Mouse (Mus musculus) stomach, embryonic 15.5 days (tissue): Measurements from ENCODE around the gene Vps35l. TPM values are rescaled to one million over a fixed set of nuclear protein-coding genes. Genes with fewer than 3 reads are reported as not detected.

Source experiments
- ATAC-seq: fragments of 200-750 bp; cut with Nextera tagmentation; 2 replicates; pipeline ENCODE4 v1.8.0; 2017; ENCODE audit warnings: low read depth, moderate number of reproducible peaks, moderate TSS enrichment; ENCODE audit not compliant: insufficient read depth, low FRiP score
- H3K27ac ChIP-seq: fragments of 300-500 bp; sonication (generic); 2 replicates; pipeline ENCODE4 v1.5.1; 2015; ENCODE audit warnings: mild to moderate bottlenecking, inconsistent platforms
- H3K27me3 ChIP-seq: fragments of 300-500 bp; sonication (generic); replicated peaks from 2 replicates; pipeline ENCODE4 v1.6.1; 2015; ENCODE audit warnings: inconsistent platforms
- H3K36me3 ChIP-seq: fragments of 300-500 bp; sonication (generic); 2 replicates; pipeline ENCODE4 v1.6.1; 2015; ENCODE audit warnings: inconsistent platforms
- H3K4me1 ChIP-seq: fragments of 300-500 bp; sonication (generic); 2 replicates; pipeline ENCODE4 v1.6.1; 2015; ENCODE audit warnings: inconsistent platforms
- H3K4me2 ChIP-seq: fragments of 300-500 bp; sonication (generic); 2 replicates; pipeline ENCODE4 v1.6.1; 2015; ENCODE audit warnings: mild to moderate bottlenecking, inconsistent platforms
- H3K4me3 ChIP-seq: fragments of 300-500 bp; sonication (generic); replicated peaks from 2 replicates; pipeline ENCODE4 v1.5.1; 2015; ENCODE audit warnings: inconsistent platforms
- H3K9ac ChIP-seq: fragments of 300-500 bp; sonication (generic); 2 replicates; pipeline ENCODE4 v1.6.1; 2015; ENCODE audit warnings: inconsistent platforms
- H3K9me3 ChIP-seq: fragments of 300-500 bp; sonication (generic); 2 replicates; pipeline ENCODE4 v1.6.1; 2016; ENCODE audit warnings: inconsistent platforms
- WGBS: fragments of 180-500 bp; shearing (Covaris S2); methylation state at CpG from one replicate; pipeline ENCODE4 v1.1.7; 2015; 5-methylcytosine and 5-hydroxymethylcytosine counted together
- polyA plus RNA-seq: library from polyadenylated mRNA; unstranded; fragments of >200 nt; fragmentation: Nextera tagmentation; extraction: Ambion mirVana; gene quantifications from 2 replicates; pipeline ENCODE4 v1.2.1, GENCODE M21; 2015

Vps35l gene
- polyA plus RNA-seq, 1 experiment from 2014 or later, result 52.7 TPM

DNA sequence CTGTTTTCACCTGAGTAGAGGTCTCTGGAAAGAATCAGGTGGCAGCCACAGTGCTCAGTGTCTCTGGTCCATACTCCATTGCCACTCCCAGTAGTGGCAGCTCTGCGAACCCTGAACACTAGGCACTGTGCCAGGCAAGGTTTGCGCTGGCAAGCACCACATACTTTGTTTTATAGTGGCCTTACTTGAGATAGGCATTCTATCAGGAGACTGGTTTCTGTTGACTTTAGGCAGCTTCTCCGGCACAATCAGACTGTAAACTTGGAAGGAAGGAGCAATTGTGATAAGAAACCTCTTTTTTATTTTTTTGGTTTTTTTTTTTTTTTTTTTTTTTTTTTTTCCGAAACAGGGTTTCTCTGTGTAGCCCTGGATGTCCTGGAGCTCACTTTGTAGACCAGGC lies 32.0 kb upstream of the Vps35l start:
- Histone ChIP-seq H3K4me1 (peaks cover 18% of the 10 kb centered on the region; the same call in 1 of the 2 replicates), H3K4me3 (no peak overlapping the region), H3K27me3 (no peaks in the 10 kb centered on the region), H3K36me3 (no peaks in the 10 kb centered on the region), H3K4me2 (no peak overlapping the region), H3K27ac (no peak overlapping the region), H3K9me3 (no peaks in the 10 kb centered on the region), H3K9ac (no peak overlapping the region)
- 74% methylated on average over 4 of the region's 4 CpGs for WGBS
- ATAC-seq, result no peak

DNA sequence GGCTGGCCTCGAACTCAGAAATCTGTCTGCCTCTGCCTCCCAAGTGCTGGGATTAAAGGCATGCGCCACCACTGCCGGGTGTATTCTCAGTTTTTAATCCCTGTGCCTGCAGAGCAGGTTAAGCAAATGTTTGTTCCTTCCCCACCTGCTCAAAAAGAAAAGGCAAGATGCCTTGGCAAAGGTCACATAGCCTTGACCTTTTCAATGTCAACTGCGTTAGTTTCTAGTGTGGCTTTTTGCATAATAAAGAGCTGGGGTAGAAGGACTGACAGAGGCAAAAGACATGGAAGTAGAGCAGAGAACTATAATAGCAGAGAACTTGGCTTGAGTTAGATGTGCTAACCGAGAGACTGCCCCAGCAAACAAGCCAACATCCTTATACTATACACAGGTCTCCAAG lies 29.2 kb upstream of the Vps35l start:
- Histone ChIP-seq H3K9me3 (no peaks in the 10 kb centered on the region), H3K4me2 (no peak overlapping the region), H3K27me3 (no peaks in the 10 kb centered on the region), H3K27ac (no peak overlapping the region), H3K4me1 (peaks cover 6% of the 10 kb centered on the region; the same call in 1 of the 2 replicates), H3K4me3 (no peak overlapping the region), H3K9ac (no peak overlapping the region), H3K36me3 (no peaks in the 10 kb centered on the region)
- WGBS, result 70% methylated on average over 5 of the region's 5 CpGs
- no peak for ATAC-seq

DNA sequence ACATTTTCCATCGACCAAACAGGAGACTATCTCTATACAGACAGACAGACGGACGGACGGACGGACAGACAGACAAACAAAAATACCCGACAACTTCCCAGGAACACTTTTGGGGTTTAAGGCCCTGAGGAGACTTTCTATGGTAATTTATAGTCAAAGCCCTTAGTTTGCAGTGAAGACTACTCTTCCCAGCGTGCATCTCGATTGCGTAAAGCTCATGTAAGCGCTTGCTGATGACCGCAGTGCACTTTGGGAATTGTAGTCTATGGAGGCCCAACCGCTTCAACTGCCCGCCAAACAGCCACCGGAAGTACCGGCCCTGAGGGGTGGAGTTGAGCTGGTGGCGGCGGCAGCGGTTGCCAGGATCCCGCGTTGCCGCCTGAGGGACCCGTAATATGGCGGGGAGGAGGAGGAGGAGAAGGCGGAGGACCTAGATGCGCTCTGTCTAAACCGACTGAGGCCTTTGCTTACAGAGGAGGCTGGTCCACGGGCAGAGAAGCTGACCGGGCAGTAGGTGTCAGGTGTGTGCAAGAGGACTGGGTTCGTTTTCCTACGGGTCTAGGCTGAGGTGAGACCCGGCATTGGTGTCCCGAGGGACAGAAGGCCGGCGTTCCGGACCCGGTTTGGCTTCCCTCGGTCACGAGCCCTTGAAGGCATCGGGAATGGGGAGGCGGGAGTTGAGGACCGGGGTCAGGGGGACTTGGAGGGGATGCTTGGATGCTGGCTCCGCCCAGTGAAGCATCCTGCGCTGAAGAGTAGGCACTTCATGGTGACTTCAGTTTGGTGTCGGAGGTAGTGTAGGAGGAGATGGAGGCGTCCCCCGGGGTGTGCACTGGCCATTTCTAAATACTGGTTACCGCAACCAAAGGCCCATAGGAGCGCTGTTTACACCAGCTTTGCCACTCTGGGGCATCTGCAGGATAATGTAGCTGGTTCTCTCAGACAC lies 27.5 kb upstream of the Vps35l start, which contains the start of gene Ccp110:
Gene Ccp110, plus strand, starts transcription at position 325 of the 946 bp plus-strand sequence.
- peak within 1 kb of the TSS; percentile 62 for H3K4me3 ChIP-seq
- no peaks in the 10 kb centered on the region for H3K36me3 ChIP-seq
- H3K9ac ChIP-seq, result peak within 1 kb of the TSS; percentile 17
- no peaks in the 10 kb centered on the region for H3K9me3 ChIP-seq
- WGBS, result under 1% methylated on average over 48 of the region's 48 CpGs
- H3K27ac ChIP-seq, result no peak within 1 kb of the TSS
- H3K4me1 ChIP-seq, result peaks cover 6% of the 10 kb centered on the region; the same call in 1 of the 2 replicates
- H3K27me3 ChIP-seq, result no peaks in the 10 kb centered on the region
- ATAC-seq, result peak; percentile 97
- peak within 1 kb of the TSS; percentile 79 for H3K4me2 ChIP-seq

DNA sequence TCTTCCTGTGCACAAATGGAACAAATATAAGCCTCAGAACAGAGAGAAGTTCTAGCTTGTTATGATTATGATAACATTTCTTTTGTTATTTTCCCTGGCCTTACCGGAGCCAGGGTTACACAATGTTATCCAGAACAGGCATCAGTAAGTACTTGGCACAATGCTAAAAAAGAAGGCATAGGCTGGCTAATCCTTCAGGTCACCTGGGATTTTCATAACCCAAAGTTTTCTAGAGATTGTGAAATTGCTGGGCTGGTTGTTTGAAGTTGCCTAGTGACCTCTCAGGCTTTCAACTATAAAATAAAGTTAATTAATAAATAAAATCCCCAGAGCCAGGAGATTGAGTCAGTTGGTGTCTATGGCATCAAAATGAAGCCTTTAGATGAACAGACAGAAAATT lies 25.2 kb upstream of the Vps35l start:
- Histone ChIP-seq H3K4me1 (peaks cover 6% of the 10 kb centered on the region; the same call in 1 of the 2 replicates), H3K9ac (no peak overlapping the region), H3K27me3 (no peaks in the 10 kb centered on the region), H3K27ac (no peak overlapping the region), H3K4me2 (no peak overlapping the region), H3K4me3 (no peak overlapping the region), H3K9me3 (no peaks in the 10 kb centered on the region), H3K36me3 (no peaks in the 10 kb centered on the region)
- ATAC-seq, result no peak
- whole genome bisulfite sequencing, result 75% methylated on average over 1 of the region's 1 CpGs

DNA sequence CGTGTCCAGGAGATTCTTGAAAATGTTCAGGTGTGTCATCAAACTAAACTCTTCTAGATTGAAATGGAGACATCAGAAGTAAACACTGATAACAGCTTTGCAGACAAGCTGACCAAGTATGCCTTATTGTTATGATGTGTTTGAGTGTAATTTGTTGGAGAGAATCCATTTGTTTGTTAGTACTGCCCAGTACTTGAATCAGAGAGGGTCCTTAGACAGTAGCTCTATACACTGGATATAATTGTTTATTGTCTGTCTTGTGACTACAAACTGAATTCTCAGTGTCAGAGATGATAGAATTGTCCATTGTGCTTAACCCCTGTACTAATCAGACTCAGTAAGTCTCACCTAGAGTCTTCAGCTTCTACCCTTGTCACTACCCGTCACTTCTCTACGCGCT lies 22.0 kb upstream of the Vps35l start:
- ATAC-seq, result no peak
- no peak overlapping the region for H3K27ac ChIP-seq
- H3K4me1 ChIP-seq, result peaks cover 2% of the 10 kb centered on the region; the same call in 1 of the 2 replicates
- peaks cover 12% of the 10 kb centered on the region; the same call in 1 of the 2 replicates for H3K36me3 ChIP-seq
- WGBS, result 93% methylated on average over 4 of the region's 4 CpGs
- H3K27me3 ChIP-seq, result no peaks in the 10 kb centered on the region
- no peak overlapping the region for H3K9ac ChIP-seq
- no peak overlapping the region for H3K4me3 ChIP-seq
- H3K9me3 ChIP-seq, result no peaks in the 10 kb centered on the region
- H3K4me2 ChIP-seq, result no peak overlapping the region

DNA sequence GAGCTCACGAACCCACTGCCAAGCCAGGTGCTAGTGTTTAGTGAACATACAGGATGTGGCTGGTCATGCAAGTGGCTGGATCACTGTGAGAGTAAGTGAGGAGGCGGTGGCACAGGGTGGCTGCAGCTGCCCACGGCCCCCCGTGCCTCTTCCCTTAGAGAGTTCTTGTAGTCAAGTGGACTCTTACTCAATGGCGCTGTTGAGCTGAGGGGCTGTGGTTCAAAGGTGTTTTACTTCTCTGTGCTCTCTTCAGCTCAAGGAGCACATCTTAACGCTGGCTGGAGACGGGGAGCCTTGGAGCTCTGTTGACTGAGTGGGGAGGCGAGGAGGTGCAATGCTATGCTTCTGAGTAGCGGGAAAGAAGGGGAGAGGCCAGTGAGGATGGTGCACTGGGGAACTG lies 16.1 kb upstream of the Vps35l start:
- Histone ChIP-seq H3K4me3 (no peak overlapping the region), H3K9me3 (no peaks in the 10 kb centered on the region), H3K9ac (no peak overlapping the region), H3K27ac (no peak overlapping the region), H3K4me1 (no peaks in the 10 kb centered on the region), H3K27me3 (no peaks in the 10 kb centered on the region), H3K4me2 (no peak overlapping the region), H3K36me3 (peaks cover 17% of the 10 kb centered on the region; the same call in 1 of the 2 replicates)
- 90% methylated on average over 9 of the region's 9 CpGs for whole genome bisulfite sequencing
- ATAC-seq, result no peak

DNA sequence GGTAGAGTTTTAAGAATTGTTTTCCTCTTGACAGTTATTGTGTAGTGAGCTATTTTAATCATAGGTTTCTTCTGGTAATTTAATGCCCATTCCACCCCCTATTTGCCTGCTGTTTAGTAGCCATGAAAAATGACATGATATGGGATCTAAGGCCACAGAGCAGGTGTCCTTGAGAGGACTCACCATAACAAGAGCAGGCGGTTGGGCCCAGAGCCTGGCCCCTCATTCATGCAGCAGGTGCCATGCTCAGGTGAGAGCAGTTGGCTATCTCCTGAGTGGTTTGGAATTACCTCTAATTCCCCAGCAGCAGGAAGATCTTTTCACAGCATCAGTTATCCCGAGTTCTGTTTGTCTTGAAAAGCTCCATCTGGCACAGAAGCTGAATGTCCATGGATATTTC lies 14.6 kb upstream of the Vps35l start:
- no peak overlapping the region for H3K4me3 ChIP-seq
- H3K9me3 ChIP-seq, result no peaks in the 10 kb centered on the region
- H3K9ac ChIP-seq, result no peak overlapping the region
- H3K27me3 ChIP-seq, result no peaks in the 10 kb centered on the region
- no peak for ATAC-seq
- H3K36me3 ChIP-seq, result peaks cover 19% of the 10 kb centered on the region; the same call in 1 of the 2 replicates
- 79% methylated on average over 2 of the region's 2 CpGs for WGBS
- no peak overlapping the region for H3K4me2 ChIP-seq
- H3K4me1 ChIP-seq, result no peaks in the 10 kb centered on the region
- no peak overlapping the region for H3K27ac ChIP-seq

DNA sequence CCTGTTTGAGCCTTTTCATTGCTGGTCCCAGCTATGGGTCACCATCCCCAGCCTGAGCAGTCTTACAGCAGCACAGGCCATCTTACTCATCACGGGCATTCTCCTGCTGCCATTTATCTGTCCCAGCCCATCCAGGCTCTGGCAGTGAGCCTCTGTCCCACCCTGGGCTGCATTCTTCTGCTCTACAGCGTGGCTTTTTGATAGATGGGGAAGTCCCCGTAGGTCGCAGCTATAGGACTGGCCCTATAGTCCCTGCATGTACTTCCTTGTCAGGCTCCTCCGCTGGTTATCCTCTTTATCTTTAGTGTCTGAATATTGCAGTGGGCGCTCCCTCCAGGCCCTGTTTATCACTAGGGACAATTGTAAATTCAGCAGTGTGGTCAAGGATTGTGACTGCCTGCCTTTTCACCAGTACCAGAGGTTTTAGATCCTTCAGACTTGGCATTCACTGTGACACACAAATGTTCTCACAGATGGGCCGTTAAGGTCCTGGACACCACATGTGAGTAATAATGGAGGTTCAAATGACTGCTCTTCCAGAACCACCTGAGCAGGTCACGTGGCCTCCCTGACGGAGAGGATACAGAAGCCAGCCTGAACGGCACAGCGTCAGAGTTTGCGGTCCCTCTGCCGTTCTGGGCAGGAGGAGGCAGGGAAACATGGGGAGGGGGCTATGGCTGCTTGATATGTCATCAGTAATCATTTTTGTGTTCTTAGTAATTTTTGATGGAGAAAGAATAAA lies 11.0 kb upstream of the Vps35l start:
- Histone ChIP-seq H3K27ac (no peak overlapping the region), H3K4me3 (no peak overlapping the region), H3K36me3 (peaks cover 14% of the 10 kb centered on the region), H3K9ac (no peak overlapping the region), H3K27me3 (no peaks in the 10 kb centered on the region), H3K4me2 (no peak overlapping the region), H3K9me3 (no peaks in the 10 kb centered on the region), H3K4me1 (no peaks in the 10 kb centered on the region)
- 90% methylated on average over 13 of the region's 13 CpGs for WGBS
- no peak for ATAC-seq

DNA sequence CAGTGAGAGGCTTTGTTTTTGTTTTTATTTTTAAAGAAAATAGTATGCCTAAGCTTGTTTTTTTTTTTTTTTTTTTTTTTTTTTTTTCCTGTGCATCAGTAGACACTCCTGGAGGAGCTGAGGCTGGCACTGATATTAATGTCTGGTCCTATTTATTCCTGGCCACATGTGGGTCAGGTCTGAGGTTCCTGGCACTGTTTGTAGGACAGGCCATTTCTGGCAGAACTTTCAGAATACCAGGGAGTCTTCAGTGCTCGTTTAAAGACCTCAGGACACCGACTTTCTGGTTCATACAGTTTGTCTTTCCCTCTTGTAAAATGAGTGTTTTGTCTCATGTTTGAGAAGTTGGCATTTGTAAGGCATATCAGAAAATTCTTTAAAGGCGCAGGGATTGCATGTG lies 8.2 kb upstream of the Vps35l start:
- no peak for ATAC-seq
- H3K27ac ChIP-seq, result no peak overlapping the region
- no peaks in the 10 kb centered on the region for H3K27me3 ChIP-seq
- no peaks in the 10 kb centered on the region for H3K4me1 ChIP-seq
- H3K9me3 ChIP-seq, result no peaks in the 10 kb centered on the region
- 90% methylated on average over 3 of the region's 3 CpGs for WGBS
- H3K4me2 ChIP-seq, result no peak overlapping the region
- H3K36me3 ChIP-seq, result peaks cover 12% of the 10 kb centered on the region
- H3K4me3 ChIP-seq, result no peak overlapping the region
- H3K9ac ChIP-seq, result no peak overlapping the region

DNA sequence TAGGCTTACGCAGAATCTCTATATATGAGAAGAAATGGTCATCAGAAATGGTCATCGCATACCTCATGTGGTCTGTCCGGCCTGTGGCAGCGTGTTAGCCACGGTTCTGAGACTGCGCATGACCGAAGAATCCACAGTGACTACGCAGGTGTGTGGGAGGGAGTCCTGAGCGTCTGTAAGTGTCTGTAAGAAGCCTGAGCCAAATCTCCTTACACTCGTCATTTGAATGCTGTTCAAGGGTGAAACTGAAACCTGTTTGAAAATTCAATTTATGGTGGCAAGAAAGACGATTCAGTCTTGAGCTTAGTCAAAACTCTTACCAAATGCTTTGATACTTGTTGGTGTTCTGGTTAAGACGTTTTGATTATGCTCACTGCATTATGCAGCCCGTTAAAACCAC lies 6.8 kb upstream of the Vps35l start:
- no peak overlapping the region for H3K27ac ChIP-seq
- H3K4me2 ChIP-seq, result no peak overlapping the region
- no peak for ATAC-seq
- H3K27me3 ChIP-seq, result no peaks in the 10 kb centered on the region
- WGBS, result 92% methylated on average over 13 of the region's 13 CpGs
- peaks cover 11% of the 10 kb centered on the region for H3K36me3 ChIP-seq
- no peak overlapping the region for H3K9ac ChIP-seq
- H3K4me1 ChIP-seq, result no peaks in the 10 kb centered on the region
- H3K9me3 ChIP-seq, result no peaks in the 10 kb centered on the region
- no peak overlapping the region for H3K4me3 ChIP-seq

DNA sequence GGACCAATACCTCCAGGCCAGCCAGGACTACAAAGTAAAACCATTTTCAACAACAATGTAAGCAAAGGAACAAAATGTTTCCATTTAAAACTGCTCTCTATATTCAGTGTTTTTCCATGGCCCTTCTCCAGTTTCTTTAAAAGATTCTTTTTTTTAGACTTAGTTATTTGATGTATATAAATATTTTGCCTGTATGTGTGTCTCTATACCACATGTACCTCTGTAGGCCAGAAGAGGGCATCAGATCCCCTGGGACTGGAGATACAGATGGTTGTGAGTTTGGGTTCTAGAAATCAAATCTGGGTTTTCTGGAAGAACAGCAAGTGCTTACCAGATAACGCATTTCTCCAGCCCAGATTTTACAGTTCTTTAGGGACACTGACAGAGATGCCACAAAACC lies 1.3 kb upstream of the Vps35l start:
- ATAC-seq, result no peak
- Histone ChIP-seq H3K4me1 (peaks cover 9% of the 10 kb centered on the region; the same call in 1 of the 2 replicates), H3K9ac (no peak overlapping the region), H3K27me3 (no peaks in the 10 kb centered on the region), H3K36me3 (0 out of 2 replicates have a peak, but pooled peaks cover 4% of the 10 kb centered on the region), H3K4me3 (no peak overlapping the region), H3K4me2 (no peak overlapping the region), H3K27ac (no peak overlapping the region), H3K9me3 (no peaks in the 10 kb centered on the region)
- WGBS, result 58% methylated on average over 1 of the region's 1 CpGs
